Mouse (Mus musculus): ENCODE measurements at regions not wholly inside any gene's neighbourhood (a gene's known extent, or its start where the extent isn't known, plus 50 kb on each side); places are given as distances from the start of the nearest gene placed in this dataset.

GRCm38 (mm10) chr4:137189058-137189457, 88.2 kb upstream of the Wnt4 start:
- Histone ChIP-seq H3K4me2 (no peak overlapping the region), H3K4me1 (replicated peaks) (peaks cover 10% of the 10 kb centered on the region), H3K36me3 (no peaks in the 10 kb centered on the region), H3K9me3 (no peaks in the 10 kb centered on the region), H3K4me3 (no peak overlapping the region), H3K27ac (no peak overlapping the region), H3K9ac (no peak overlapping the region), H3K27me3 (no peaks in the 10 kb centered on the region)
- 71% methylated on average over 6 of the region's 6 CpGs for WGBS
- ATAC-seq (ENCODE audit: low FRiP score): no peak

- Histone ChIP-seq H3K9me3 (no peaks in the 10 kb centered on the region), H3K27me3 (no peaks in the 10 kb centered on the region), H3K27ac (no peak overlapping the region), H3K4me1 (replicated peaks) (peaks cover 16% of the 10 kb centered on the region), H3K4me2 (no peak overlapping the region), H3K9ac (no peak overlapping the region), H3K4me3 (no peak overlapping the region), H3K36me3 (no peaks in the 10 kb centered on the region)
- 78% methylated on average over 3 of the region's 3 CpGs for WGBS
- no peak for ATAC-seq (ENCODE audit: low FRiP score)
Observed at GRCm38 (mm10) chr4:137187592-137187991, 89.7 kb upstream of the Wnt4 start.

- Histone ChIP-seq H3K27ac (no peak overlapping the region), H3K36me3 (no peaks in the 10 kb centered on the region), H3K9me3 (no peaks in the 10 kb centered on the region), H3K27me3 (no peaks in the 10 kb centered on the region), H3K9ac (no peak overlapping the region), H3K4me3 (no peak overlapping the region), H3K4me2 (no peak overlapping the region), H3K4me1 (replicated peaks) (peaks cover 16% of the 10 kb centered on the region)
- no peak for ATAC-seq (ENCODE audit: low FRiP score)
- 89% methylated on average over 9 of the region's 9 CpGs for WGBS
Observed at GRCm38 (mm10) chr4:137187051-137187450, 90.2 kb upstream of the Wnt4 start.

GRCm38 (mm10) chr4:137185001-137185400, 92.3 kb upstream of the Wnt4 start:
- ATAC-seq (ENCODE audit: low FRiP score): no peak
- 88% methylated on average over 4 of the region's 4 CpGs for WGBS
- Histone ChIP-seq H3K4me1 (replicated peaks) (peaks cover 13% of the 10 kb centered on the region), H3K9ac (no peak overlapping the region), H3K9me3 (no peaks in the 10 kb centered on the region), H3K4me2 (no peak overlapping the region), H3K36me3 (no peaks in the 10 kb centered on the region), H3K27me3 (0 out of 2 replicates have a peak, but pooled peaks cover 4% of the 10 kb centered on the region), H3K27ac (no peak overlapping the region), H3K4me3 (no peak overlapping the region)

GRCm38 (mm10) chr4:137183181-137183850, 94.0 kb upstream of the Wnt4 start:
- no peak for ATAC-seq (ENCODE audit: low FRiP score)
- Histone ChIP-seq H3K9me3 (no peaks in the 10 kb centered on the region), H3K4me3 (no peak overlapping the region), H3K9ac (no peak overlapping the region), H3K27ac (no peak overlapping the region), H3K4me1 (replicated peaks) (peaks cover 18% of the 10 kb centered on the region), H3K36me3 (no peaks in the 10 kb centered on the region), H3K4me2 (no peak overlapping the region), H3K27me3 (0 out of 2 replicates have a peak, but pooled peaks cover 4% of the 10 kb centered on the region)
- 65% methylated on average over 10 of the region's 10 CpGs for WGBS

- H3K9ac ChIP-seq: no peak overlapping the region
- H3K27ac ChIP-seq: no peak overlapping the region
- no peak overlapping the region for H3K4me2 ChIP-seq
- no peak for ATAC-seq (ENCODE audit: low FRiP score)
- no peaks in the 10 kb centered on the region for H3K9me3 ChIP-seq
- WGBS: 83% methylated on average over 14 of the region's 14 CpGs
- H3K4me1 ChIP-seq (replicated peaks): peaks cover 18% of the 10 kb centered on the region
- H3K27me3 ChIP-seq: 0 out of 2 replicates have a peak, but pooled peaks cover 4% of the 10 kb centered on the region
- no peak overlapping the region for H3K4me3 ChIP-seq
- H3K36me3 ChIP-seq: no peaks in the 10 kb centered on the region
Observed at GRCm38 (mm10) chr4:137182547-137182946, 94.7 kb upstream of the Wnt4 start.

GRCm38 (mm10) chr4:137181252-137181651, 96.0 kb upstream of the Wnt4 start:
- 75% methylated on average over 8 of the region's 8 CpGs for WGBS
- no peak overlapping the region for H3K9ac ChIP-seq
- no peak for ATAC-seq (ENCODE audit: low FRiP score)
- H3K27ac ChIP-seq: no peak overlapping the region
- 0 out of 2 replicates have a peak, but pooled peaks cover 4% of the 10 kb centered on the region for H3K27me3 ChIP-seq
- H3K4me2 ChIP-seq: no peak overlapping the region
- no peaks in the 10 kb centered on the region for H3K36me3 ChIP-seq
- H3K9me3 ChIP-seq: no peaks in the 10 kb centered on the region
- no peak overlapping the region for H3K4me3 ChIP-seq
- H3K4me1 ChIP-seq (replicated peaks): peaks cover 18% of the 10 kb centered on the region

GRCm38 (mm10) chr4:137180083-137180482, 97.2 kb upstream of the Wnt4 start:
- WGBS: 78% methylated on average over 2 of the region's 2 CpGs
- H3K9me3 ChIP-seq: no peaks in the 10 kb centered on the region
- no peak for ATAC-seq (ENCODE audit: low FRiP score)
- H3K4me2 ChIP-seq: no peak overlapping the region
- no peak overlapping the region for H3K27ac ChIP-seq
- no peaks in the 10 kb centered on the region for H3K36me3 ChIP-seq
- no peak overlapping the region for H3K4me3 ChIP-seq
- H3K4me1 ChIP-seq (replicated peaks): peaks cover 18% of the 10 kb centered on the region
- 0 out of 2 replicates have a peak, but pooled peaks cover 4% of the 10 kb centered on the region for H3K27me3 ChIP-seq
- no peak overlapping the region for H3K9ac ChIP-seq

- WGBS: 72% methylated on average over 3 of the region's 3 CpGs
Observed at GRCm38 (mm10) chr4:137178833-137179232, 98.5 kb upstream of the Wnt4 start.

GRCm38 (mm10) chr4:137164933-137165332, 112.4 kb upstream of the Wnt4 start:
- H3K9me3 ChIP-seq: no peaks in the 10 kb centered on the region
- no peak for ATAC-seq (ENCODE audit: low FRiP score)
- H3K9ac ChIP-seq: peak overlapping the region; percentile 49
- no peaks in the 10 kb centered on the region for H3K36me3 ChIP-seq
- 42% methylated on average over 9 of the region's 9 CpGs for WGBS
- peak overlapping the region; percentile 40 for H3K4me2 ChIP-seq
- H3K4me1 ChIP-seq (replicated peaks): peaks cover 5% of the 10 kb centered on the region; the same call in 1 of the 2 replicates
- peaks cover 31% of the 10 kb centered on the region for H3K27me3 ChIP-seq
- H3K27ac ChIP-seq: no peak overlapping the region
- peak overlapping the region; percentile 20; the same call in 1 of the 2 replicates for H3K4me3 ChIP-seq

More at GRCm38 (mm10) chr4:137178833-137179232, 98.5 kb upstream of the Wnt4 start:
- H3K9ac ChIP-seq: no peak overlapping the region
- H3K4me3 ChIP-seq: no peak overlapping the region
- H3K27me3 ChIP-seq: 0 out of 2 replicates have a peak, but pooled peaks cover 4% of the 10 kb centered on the region
- no peaks in the 10 kb centered on the region for H3K9me3 ChIP-seq
- ATAC-seq (ENCODE audit: low FRiP score): no peak
- no peak overlapping the region for H3K27ac ChIP-seq
- H3K4me1 ChIP-seq (replicated peaks): peaks cover 11% of the 10 kb centered on the region
- no peak overlapping the region for H3K4me2 ChIP-seq
- H3K36me3 ChIP-seq: no peaks in the 10 kb centered on the region

GRCm38 (mm10) chr4:137164429-137164828, 112.9 kb upstream of the Wnt4 start:
- ATAC-seq (ENCODE audit: low FRiP score): no peak
- H3K9me3 ChIP-seq: no peaks in the 10 kb centered on the region
- H3K4me3 ChIP-seq: peak overlapping the region; percentile 20; the same call in 1 of the 2 replicates
- WGBS: 1% methylated on average over 12 of the region's 12 CpGs
- H3K27me3 ChIP-seq: peaks cover 31% of the 10 kb centered on the region
- no peak overlapping the region for H3K27ac ChIP-seq
- no peaks in the 10 kb centered on the region for H3K36me3 ChIP-seq
- H3K4me2 ChIP-seq: peak overlapping the region; percentile 40
- peaks cover 5% of the 10 kb centered on the region; the same call in 1 of the 2 replicates for H3K4me1 ChIP-seq (replicated peaks)
- H3K9ac ChIP-seq: peak overlapping the region; percentile 49

GRCm38 (mm10) chr4:137163962-137164361, 113.3 kb upstream of the Wnt4 start:
- H3K27ac ChIP-seq: no peak overlapping the region
- no peaks in the 10 kb centered on the region for H3K36me3 ChIP-seq
- peaks cover 5% of the 10 kb centered on the region; the same call in 1 of the 2 replicates for H3K4me1 ChIP-seq (replicated peaks)
- H3K9me3 ChIP-seq: no peaks in the 10 kb centered on the region
- ATAC-seq (ENCODE audit: low FRiP score): no peak
- H3K4me2 ChIP-seq: no peak overlapping the region
- H3K4me3 ChIP-seq: no peak overlapping the region
- WGBS: 71% methylated on average over 12 of the region's 12 CpGs
- H3K9ac ChIP-seq: no peak overlapping the region
- peaks cover 31% of the 10 kb centered on the region for H3K27me3 ChIP-seq

GRCm38 (mm10) chr4:137160526-137160925, 111.9 kb upstream of the Zbtb40 start:
- no peaks in the 10 kb centered on the region for H3K36me3 ChIP-seq
- no peak overlapping the region for H3K9ac ChIP-seq
- H3K4me2 ChIP-seq: no peak overlapping the region
- H3K4me1 ChIP-seq (replicated peaks): peaks cover 5% of the 10 kb centered on the region
- peaks cover 27% of the 10 kb centered on the region for H3K27me3 ChIP-seq
- no peaks in the 10 kb centered on the region for H3K9me3 ChIP-seq
- WGBS: 83% methylated on average over 7 of the region's 7 CpGs
- ATAC-seq (ENCODE audit: low FRiP score): no peak
- H3K27ac ChIP-seq: no peak overlapping the region
- no peak overlapping the region for H3K4me3 ChIP-seq

Data from hindbrain, embryonic 13.5 days (tissue).